Mouse (Mus musculus) erythroblast, adult 5-6 weeks (primary cell): ENCODE measurements around the gene Pde4c. TPM values are rescaled to one million over a fixed set of nuclear protein-coding genes. Genes with fewer than 3 reads are reported as not detected.

Experiments
- ATAC-seq: replicated peaks from 2 replicates; pipeline ENCODE4 v1.8.0; 2016; ENCODE audit warnings: moderate number of reproducible peaks, mild to moderate bottlenecking, moderate TSS enrichment, inconsistent platforms; ENCODE audit not compliant: poor library complexity, low FRiP score, severe bottlenecking
- total RNA-seq, 2 experiments: library from RNA; stranded (forward) in 1 of 2; stranded (reverse) in 1 of 2; fragments of 150-400 nt in 1 of 2; fragments of 200-764, 138-1000 nt in 1 of 2; gene quantifications; 2 replicates each; pipeline versions ENCODE4 v1.2.3 to v1.2.4; 2015 to 2017; ENCODE audit warnings: low replicate concordance in 2 of 2

Pde4c gene
- total RNA-seq, 2 experiments from 2014 or later = not detected

DNA sequence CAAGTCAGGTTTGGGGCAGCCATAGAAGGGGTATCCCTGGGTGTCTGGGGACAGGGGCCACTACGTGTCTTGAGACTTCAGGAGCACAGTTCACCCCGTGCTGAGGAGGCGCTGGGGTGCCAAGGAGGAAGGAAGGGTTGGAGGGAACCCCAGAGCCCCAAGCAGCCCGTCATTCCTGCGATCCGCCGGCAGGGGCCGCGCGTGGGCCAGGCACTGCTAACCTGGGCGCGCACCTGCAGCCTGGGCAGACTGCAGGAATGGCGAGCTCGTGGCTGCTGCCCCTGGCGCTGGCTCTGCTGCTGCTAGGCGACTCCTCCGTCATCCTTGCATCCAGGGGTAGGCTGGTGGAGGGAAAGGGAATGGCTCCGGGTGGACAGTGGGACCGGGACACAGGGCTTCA, 5.2 kb upstream of the Pde4c start, which contains the start of gene Gm3336:
Gene Gm3336, plus strand, starts transcription at position 247 of the 400 bp plus-strand sequence.
- peak; percentile 74 for ATAC-seq

DNA sequence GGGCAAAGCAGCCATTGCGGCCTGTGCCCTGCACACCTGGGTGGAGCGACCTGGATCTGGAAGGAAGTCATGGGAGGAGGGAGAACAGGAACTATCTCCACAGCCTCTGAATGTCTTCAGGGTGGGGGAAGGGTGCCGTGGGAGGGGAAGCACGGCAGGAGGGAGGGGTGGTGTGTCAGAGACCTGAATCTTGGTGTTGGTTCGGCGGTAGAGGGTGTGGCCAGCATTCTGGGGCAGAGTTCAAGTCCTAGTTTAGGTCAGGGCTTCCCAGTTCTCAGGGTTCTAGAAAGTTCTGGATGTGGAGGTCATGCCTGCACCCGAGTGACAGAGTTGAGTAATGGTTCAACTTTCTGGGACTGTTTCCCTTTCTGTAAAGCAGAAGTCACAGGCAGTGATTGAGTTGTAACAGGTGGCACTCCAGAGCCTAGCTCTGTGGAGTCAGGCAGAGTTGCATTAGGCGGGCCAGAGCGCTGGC, 3.7 kb upstream of the Pde4c start:
- ATAC-seq = no peak

DNA sequence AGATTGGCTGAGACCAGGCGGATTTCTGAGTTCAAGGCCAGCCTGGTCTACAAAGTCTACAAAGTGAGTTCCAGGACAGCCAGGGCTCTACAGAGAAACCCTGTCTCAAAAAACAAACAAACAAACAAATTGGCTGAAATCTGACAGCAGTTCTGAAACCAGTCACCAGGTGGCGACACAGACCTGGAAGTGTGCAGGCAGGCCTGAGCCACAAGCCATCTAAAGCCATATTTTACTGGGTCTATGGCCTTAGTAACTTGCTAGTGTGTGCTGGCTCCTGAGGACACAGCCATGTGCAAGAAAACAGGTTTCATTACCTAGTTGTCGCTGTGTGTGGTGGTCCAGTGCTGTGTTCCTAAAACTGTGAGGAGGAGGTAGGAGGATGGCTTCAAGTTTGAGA, 2.8 kb upstream of the Pde4c start:
- ATAC-seq = 0 out of 2 replicates have a peak, but pooled peaks have one; percentile 33

DNA sequence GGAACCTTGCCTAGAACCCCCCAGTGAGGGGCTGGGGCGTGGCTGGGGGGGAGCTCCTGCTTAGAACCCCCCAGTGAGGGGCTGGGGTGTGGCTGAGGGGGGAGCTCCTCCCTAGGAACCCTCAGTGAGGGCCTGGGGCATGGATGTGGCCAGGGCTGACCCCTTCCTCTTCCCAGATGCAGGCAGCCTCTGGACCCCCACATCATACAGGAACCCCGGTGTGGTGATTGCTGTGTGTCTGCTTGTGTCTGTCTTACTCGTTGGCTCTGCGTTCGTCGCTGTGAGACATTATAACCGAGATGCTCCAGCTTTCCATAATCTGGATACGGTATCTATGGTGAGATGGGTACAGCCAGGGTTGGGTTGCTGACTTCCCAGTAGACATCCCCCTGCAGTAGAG, 1.9 kb upstream of the Pde4c start:
- no peak for ATAC-seq

DNA sequence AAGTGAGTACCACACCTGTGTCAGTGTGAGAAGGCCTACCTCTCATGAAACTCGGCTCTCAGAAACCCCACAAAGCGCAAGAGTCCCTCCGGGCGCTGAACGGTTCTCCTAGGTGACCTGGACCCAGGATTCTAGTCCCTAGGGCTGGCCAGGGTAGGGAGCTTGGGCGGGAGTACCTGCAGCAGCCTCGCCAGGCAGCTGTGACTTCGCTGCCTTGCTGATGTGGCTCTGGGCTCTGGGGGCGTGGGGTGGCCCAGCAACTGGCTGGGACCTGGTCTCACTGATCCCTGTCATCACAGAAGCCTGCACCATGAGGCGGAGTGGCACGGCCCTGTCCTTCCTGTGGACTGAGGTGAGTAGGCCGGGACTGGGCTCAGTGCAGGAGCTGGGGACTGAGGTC, 696 bp downstream of the Pde4c start:
- ATAC-seq = no peak

DNA sequence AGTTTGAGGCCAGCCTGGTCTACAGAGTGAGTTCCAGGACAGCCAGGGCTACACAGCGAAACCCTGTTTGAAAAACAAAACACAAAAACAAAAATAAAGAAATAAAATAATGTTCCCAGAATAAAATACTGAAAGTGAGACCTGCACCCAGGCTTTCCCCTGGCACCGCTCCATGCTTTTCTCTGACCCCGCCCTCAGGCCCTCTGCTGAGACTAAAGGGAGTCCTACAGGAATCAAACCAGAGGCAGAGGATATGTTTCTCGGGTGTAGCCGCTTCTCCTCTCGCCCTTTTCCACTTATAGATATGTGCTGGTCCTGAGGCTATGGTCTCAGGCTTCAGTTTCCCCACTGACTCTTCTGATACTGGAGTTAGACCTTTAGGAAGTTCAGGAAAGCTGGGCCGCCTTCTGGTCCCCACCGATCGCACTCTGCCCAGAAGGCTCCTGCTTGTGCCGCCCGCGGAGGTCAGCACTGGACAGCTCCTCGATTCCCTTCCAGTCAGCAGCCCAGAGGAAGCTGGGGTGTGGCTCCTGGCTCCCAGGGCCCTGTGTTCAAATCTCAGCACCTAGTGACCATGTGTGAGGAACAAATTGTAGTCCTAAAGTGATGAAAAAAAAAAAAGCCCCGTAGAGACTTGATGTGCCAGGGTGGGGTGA, 2.4 kb downstream of the Pde4c start:
- no peak for ATAC-seq

DNA sequence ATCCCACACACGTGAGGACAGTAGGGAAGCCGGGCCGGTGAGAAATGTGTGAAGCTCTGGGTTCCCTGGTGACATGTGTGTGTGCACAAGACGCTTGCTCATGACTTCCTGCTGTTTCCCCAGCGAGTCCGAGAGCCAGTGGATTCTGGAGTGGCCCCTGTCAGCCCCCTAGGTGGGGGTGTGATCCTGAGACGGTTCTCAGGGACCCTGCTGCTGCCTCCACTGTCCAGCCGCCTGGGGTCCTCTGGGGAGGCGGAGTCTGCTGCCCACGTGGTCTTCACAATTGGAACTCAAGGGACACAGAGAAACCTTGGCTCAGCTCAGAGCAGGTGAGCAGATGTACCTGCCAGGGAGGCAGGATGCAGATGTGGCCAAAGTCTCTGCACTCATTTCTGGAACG, 3.2 kb downstream of the Pde4c start:
- ATAC-seq = no peak

DNA sequence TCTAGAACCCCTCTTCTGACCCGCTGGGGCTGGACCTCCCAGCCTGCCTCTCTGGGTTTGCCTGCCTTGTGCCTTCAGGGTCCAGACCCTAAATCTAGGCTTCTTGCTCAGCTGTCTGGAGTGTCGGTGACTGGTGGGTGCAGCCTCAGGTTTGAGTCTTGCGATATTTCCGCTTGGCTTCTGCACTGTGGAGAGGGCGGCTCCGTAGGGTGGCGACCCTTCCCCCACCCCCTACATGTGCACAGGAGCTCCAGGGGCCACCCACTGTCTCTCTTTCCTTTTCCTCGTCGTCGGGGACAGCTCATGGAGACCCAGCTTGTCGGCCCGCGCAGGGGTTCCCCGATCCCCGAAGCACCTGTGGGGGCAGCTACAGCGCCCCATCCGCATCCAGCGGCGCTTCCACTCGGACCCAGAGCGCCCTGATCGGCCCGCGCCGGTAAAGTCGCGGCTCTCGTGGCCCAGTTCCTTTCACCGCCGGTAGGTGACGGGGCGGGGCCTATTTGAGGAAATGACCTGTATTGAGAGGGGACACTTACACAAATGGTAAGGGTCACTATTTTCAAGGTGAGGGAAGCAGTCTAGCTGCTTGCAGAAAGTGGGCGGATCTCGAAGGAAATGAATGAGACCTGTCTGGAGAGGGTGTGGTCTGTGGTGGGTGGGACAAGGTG, 6.4 kb downstream of the Pde4c start:
- no peak for ATAC-seq

DNA sequence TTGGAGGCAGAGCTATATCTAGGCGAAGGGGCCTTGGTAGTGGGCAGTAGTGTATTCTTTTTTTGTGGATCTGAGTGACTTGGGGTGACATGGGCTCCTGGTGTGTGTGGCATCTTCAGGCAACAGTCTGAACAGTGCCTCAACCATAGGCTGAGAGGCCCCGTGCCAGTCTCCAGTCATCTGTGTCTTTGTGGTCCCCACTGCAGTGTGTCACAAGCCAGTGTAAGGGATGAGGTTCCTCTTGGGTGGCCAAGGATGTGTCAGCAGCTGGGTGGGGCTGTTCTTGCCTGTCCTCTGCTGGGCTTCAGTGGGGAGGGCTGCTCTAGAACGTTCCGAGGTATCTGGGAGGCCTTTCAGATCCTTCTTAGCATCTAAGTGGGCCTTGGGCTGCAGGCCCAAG, 7.4 kb downstream of the Pde4c start:
- ATAC-seq = no peak

DNA sequence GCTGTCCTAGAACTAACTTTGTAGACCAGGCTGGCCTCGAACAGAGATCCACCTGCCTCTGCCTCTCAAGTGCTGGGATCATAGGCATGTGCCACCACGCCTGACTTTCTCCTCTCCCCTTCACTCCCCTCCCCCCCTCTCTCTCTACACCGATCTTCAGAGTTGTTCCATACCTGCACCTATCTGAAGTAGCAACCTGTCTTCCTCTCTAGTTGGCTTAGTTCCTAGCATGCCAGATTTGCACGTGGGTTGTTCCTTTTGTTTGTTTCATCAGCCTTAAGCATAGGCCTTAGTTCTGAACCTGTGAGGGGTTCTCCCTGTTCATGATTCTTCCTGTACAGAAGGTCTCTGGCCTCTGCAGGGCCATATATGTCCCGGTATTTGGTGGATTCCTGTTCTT, 14.2 kb downstream of the Pde4c start:
- ATAC-seq = no peak

DNA sequence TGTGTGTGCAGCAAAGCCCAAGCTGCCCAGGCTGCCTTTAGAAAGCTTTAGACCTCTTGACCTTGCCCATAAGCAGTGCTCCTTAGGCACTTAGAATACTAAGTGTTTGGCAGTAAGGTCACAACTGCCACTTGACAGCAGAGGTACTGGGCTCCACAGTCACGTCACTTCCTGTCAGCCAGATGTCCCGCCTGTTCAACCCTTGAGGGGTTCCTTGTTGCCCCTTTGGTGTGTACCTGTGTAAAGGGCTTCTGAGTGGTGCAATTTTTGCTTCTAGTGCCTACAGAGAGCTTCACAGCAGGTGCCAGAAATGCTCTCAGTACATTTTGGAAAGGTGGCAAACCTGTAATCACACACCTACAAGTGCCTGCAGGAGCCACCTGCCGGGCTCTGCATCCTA, 14.7 kb downstream of the Pde4c start:
- no peak for ATAC-seq

DNA sequence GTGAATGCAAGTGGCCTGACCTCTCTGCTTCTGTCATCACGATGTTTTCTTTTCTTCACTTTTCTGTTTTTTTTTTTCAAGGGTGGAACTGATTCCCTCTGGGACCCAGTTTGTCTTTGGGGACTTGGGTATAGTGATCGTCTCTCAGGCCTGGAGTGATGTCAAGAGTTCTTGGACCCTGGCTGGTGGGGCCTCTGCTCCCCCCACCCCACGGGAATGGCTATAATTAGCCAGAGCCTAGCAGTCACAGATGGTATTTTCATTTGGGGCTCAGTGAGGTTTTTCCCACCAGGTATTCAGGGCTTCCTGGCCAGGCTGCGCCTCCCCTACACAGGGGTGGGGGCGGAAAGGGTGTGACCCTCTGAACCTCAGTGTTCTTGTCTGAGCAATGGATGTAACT, 18.1 kb downstream of the Pde4c start:
- ATAC-seq = no peak

DNA sequence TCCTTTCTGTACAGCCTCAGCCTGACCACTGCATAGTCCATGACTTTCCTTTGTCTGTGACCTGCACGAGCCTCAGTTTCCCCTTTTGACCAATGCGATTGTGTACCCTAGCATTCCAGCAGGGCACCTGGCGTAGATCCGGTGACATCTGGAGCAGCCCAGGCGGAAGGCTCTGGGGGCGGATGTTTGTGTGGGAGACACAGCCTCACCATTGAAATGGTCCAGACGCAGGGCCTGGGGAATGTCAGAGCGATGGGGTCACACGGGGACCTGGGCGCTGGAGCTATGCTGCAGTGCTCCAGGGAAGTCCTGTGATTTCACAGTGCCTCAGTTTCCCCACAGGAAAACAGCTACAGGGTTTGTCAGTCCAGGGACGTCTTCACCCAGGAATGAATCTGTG, 18.7 kb downstream of the Pde4c start:
- ATAC-seq = no peak

DNA sequence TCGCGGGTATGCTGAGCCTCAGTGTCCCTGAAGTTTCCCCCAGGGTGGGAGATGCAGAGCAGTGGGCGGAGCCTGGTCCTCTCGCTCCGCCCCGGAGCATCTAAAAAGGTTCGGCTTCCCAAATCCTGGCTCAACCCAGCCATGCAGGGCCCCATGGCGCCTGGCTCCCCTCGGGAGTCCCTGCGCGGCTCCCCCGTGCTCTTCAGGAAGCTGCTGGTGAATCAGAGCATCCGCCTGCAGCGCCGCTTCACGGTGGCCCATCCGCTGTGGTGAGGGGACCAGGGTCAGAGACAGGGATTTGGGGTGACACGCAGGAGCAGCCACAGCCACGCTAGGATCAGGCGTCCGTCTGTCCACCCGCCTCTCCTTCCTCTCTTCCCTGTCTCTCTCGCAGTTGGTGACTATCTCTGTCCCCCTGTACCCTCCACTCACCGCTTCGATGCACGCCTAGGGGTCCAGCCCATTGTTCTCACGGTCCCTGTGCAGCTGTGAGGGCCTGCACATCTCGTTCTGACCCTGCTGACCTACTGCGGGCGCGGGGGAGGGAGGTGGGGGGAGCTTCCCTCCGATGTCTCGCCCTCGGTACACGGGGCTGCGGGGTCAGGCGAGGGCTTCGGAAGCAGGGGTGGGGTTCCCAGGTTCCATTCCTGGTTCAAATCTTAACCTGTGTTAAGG, 19.6 kb downstream of the Pde4c start:
- no peak for ATAC-seq

DNA sequence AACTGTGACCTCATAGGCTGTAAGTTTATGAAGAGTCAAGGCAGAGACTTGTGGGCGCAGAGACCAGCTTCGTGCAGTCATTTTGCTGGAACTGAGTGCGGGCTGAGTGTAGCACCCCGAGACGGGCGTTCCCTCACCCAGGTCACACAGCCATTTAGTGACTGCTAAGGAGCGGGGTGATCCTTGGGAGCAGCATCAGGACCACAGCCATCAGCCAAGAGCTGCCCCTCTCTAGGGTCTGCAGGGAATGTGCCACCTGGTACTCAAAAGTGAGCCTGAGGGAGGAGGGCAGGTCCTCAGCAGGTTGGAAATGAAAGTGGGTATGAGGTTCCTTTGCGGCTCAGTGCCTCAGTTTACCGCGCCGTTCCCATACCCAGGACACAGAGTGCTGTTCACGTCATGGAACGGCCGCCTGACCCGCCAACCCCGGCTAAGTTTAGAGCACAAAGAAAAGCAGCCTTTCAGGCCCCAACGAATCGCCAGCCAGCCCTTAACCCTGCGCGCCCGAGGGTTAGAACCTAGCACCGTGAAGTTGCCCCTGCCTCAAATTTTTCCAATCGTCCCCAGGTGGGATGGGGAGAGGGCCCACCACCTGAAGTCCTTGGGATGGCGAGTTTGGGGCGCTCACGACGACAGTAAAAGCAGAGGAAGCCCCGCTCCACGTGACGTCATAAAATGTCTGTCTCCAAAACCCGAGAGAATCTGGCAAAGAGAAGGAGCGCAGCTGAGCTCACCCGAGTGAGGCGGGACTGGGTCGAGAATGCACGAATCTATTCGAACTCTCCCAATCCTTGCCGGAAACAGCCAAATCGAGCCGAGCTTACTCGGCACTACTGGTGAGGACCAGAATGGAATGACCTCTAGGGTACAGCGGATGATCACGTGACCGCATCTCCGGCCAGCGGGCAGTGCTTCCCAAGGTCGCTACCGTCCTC, 20.4 kb downstream of the Pde4c start:
- ATAC-seq = no peak

DNA sequence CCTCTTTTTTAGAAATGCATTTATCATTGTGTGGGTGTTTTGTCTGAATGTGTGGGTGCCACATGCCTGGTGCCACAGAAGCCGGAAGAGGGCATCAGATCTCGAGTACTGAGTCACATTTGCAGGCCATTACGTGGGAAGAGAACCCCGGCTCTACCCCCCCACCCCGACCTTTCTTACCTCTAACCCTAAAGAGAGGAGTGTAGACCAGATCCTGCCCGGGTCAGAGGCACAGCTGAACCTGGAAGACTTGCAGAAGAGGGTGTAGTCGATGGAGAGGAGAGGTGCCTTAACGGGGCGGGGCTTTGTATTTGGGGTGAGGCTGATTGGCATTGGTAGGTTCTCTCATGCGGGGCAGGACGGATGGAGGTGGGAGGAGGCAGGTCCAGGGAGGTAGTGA, 21.3 kb downstream of the Pde4c start:
- no peak for ATAC-seq

DNA sequence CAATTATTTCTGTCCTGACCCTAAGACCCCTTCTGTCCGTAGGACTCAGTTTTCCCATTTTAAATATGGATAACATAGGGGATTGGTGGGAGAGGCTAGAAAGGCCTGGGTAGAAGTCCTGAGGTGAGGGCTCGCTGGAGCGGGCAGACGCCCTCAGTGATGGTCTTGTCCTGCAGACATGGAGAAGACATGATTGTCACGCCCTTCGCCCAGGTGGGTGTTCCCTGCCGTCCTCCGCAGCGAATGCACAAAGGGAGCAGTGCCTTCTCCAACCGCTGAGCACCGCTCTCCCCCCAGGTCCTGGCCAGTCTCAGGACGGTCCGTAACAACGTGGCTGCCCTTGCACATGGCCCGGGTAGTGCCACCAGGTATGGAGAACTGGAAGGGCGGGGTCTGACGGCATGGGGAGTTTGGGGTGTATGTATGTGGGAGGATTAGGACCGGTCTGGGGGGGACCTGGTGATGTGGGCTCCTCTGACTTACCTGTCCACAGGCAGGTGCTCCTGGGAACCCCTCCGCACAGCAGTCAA, 22.2 kb downstream of the Pde4c start:
- ATAC-seq = no peak

DNA sequence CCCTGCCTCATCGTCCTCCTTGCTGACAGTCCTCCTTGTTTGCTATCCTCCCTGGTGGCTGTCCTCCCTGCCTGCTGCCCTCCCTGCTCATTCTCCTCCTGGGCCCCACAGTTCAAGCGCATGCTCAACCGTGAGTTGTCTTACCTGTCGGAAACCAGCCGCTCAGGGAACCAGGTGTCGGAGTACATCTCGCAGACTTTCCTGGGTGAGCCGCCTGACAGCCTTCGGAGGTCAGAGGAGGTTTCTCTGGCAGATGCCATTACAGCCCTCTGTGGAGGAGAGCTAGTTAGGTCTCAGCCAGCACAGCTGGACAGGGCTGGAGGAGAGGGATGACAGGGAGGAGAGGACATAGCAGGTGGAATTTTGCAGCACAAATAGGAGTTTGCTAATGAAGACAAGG, 23.2 kb downstream of the Pde4c start:
- no peak for ATAC-seq

DNA sequence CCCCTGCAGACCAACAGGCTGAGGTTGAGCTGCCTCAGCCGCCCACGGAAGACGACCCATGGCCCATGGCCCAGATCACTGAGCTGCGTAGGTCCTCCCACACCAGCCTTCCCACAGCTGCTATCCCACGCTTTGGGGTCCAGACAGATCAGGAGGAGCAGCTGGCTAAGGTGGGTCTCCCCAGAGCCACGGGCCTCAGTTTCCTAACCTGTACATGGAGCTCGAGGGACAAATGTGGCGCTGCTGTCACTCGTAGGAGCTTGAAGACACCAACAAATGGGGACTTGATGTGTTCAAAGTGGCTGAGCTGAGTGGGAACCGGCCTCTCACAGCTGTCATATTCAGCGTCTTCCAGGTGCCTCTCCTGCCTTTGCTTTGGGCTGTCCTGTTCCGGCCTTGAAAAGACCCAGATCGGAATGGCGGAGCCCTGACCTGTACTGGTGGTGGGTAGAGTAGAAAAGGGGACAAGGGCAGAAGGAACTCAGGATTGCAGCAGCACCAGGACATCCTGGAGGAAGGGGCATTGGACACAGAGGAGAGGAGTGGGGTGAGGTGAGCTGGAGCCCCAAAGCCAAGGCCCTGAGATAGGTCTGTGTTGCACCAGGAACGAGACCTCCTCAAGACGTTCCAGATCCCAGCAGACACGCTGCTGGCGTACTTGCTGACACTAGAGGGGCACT, 23.8 kb downstream of the Pde4c start:
- ATAC-seq = no peak
